ENCODE assay signal across 20 mouse cellular contexts in genomic region chr16:40369677-40370076, GRCm38 (mm10).
"Had no signal": no experiment of that assay in that cellular context is flagged by ENCODE, and none has a peak within 500 bp of the region (broad histone marks: within the 10 kb centered on the region; RNA-seq: fewer than 3 reads in every experiment).

No protein-coding gene starts in this region.

- H3K9ac ChIP-seq: limb, embryonic 12.5 days; limb, embryonic 15.5 days; liver, embryonic 14.5 days; liver, postnatal 0 days; lung, embryonic 14.5 days; midbrain, embryonic 13.5 days had no signal

- H3K4me3 ChIP-seq: left cerebral cortex, adult 2 months; limb, embryonic 12.5 days; limb, embryonic 15.5 days; midbrain, embryonic 13.5 days had no signal

- H3K4me2 ChIP-seq: limb, embryonic 12.5 days; limb, embryonic 15.5 days; liver, embryonic 11.5 days; lung, embryonic 14.5 days; midbrain, embryonic 13.5 days had no signal

- H3K27ac ChIP-seq: left cerebral cortex, adult 2 months; limb, embryonic 12.5 days; limb, embryonic 15.5 days; liver, embryonic 14.5 days; macrophage; midbrain, embryonic 13.5 days; stomach, postnatal 0 days had no signal

- H3K27me3 ChIP-seq: limb, embryonic 12.5 days; limb, embryonic 15.5 days; midbrain, embryonic 13.5 days had no signal

- H3K9me3 ChIP-seq: limb, embryonic 12.5 days; limb, embryonic 15.5 days; midbrain, embryonic 13.5 days had no signal

- ATAC-seq: liver, postnatal 0 days; lung, postnatal 0 days; midbrain, embryonic 13.5 days; midbrain, embryonic 16.5 days had no signal

- DNase-seq: kidney, adult 9 months; kidney, postnatal 14 days; kidney, postnatal 4 days; layer of hippocampus, postnatal 36 days; liver, postnatal 0 days; lung, embryonic 14.5 days; right cerebral cortex, postnatal 4 days; thymus, adult 2 months; thymus, postnatal 14 days; thymus, postnatal 4 days had no signal

- H3K4me1 ChIP-seq: limb, embryonic 12.5 days; limb, embryonic 15.5 days; midbrain, embryonic 13.5 days had no signal

- H3K36me3 ChIP-seq: limb, embryonic 12.5 days; limb, embryonic 15.5 days; midbrain, embryonic 13.5 days had no signal
